ENCODE assay signal across 7 mouse cellular contexts in the genomic region with DNA sequence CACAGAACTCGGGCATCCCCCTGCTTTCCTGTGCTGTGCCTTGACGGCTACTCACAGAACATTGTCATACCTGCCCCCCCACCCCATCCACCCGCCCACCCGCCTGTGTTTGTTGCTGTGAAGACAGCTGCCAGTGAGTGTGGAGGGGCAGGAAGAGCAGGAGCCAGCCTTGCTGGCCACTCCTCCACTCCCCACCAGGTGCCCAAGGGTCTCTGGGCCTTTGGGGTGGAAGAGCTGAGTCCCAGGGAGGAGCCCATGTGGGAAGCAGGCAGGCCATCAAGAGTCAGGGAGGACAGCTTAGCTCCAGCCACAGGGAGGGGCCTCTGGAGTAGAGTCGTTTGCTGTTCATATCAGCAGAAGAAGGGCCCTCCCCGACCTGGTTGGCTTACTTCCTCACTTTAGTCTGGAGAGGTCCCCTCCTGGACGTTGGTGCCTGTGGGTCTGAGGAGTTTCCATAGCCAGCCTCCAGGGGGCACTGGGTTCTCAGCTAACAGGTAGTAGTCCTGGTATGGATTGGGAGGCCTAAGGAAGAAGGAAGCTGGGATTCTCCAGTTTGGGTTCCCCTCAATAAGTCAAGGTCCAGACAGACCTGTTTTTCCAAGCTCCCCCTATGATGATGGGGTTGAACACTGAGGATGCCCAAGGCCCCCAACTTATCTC. TPM values are rescaled to one million over a fixed set of nuclear protein-coding genes. Genes with fewer than 3 reads are reported as not detected.
DNase-seq lines count a peak whose midpoint lies in the region; ATAC-seq and TF ChIP-seq lines count a peak whose summit lies in the region.

No protein-coding gene starts in this region.

- no peaks in the 10 kb centered on the region for H3K27me3 ChIP-seq in forebrain, embryonic 13.5 days

- H3K9me3 ChIP-seq in forebrain, embryonic 13.5 days (replicated peaks), result no peaks in the 10 kb centered on the region

- no peaks in the 10 kb centered on the region for H3K4me1 ChIP-seq in bone marrow, adult 2 months (ENCODE audit: control insufficient read depth, insufficient read depth, low read length)
- H3K4me1 ChIP-seq in forebrain, embryonic 13.5 days, result no peaks in the 10 kb centered on the region

- peak; percentile 45; the same call in 1 of the 2 replicates for ATAC-seq in forebrain, embryonic 13.5 days

- peaks cover 35% of the 10 kb centered on the region for H3K36me3 ChIP-seq in forebrain, embryonic 13.5 days (ENCODE audit: poor library complexity, severe bottlenecking)

- 45% methylated on average over 7 of the region's 7 CpGs for WGBS in bone marrow, adult 2 months
- 50% methylated on average over 7 of the region's 7 CpGs for WGBS in forebrain, embryonic 13.5 days

- peak; percentile 62 for DNase-seq in Muller cell, postnatal 12 days (ENCODE audit: inconsistent ontology term)
- DNase-seq in heart, postnatal 14 days, result peak; percentile 80 to 82
- peak in 1 of 2 experiments; percentile 74 for DNase-seq in layer of hippocampus, adult 2 months (ENCODE audit: low spot score in 2 of 2)
- DNase-seq in lung, postnatal 36 days, result peak; percentile 76
- DNase-seq in right cerebral cortex, postnatal 4 days, result peak; percentile 74

- H3K27ac ChIP-seq in bone marrow, adult 2 months (ENCODE audit: control insufficient read depth, insufficient read depth, low read depth, low read length, poor library complexity), result no peak overlapping the region
- H3K27ac ChIP-seq in forebrain, embryonic 13.5 days, result no peak overlapping the region
- H3K27ac ChIP-seq in layer of hippocampus, adult 2 months, result no peak overlapping the region

- no peak for TF ChIP-seq POLR2A in bone marrow, adult 2 months (IDR thresholded peaks at IDR 0.05; ENCODE audit: borderline replicate concordance, control insufficient read depth, low read depth, low read length)

- H3K9ac ChIP-seq in forebrain, embryonic 13.5 days, result no peak overlapping the region

- no peak overlapping the region for H3K4me3 ChIP-seq in bone marrow, adult 2 months (replicated peaks; ENCODE audit: control insufficient read depth, low read depth, low read length)
- H3K4me3 ChIP-seq in forebrain, embryonic 13.5 days, result no peak overlapping the region
- no peak overlapping the region for H3K4me3 ChIP-seq in layer of hippocampus, adult 2 months

- H3K4me2 ChIP-seq in forebrain, embryonic 13.5 days, result no peak overlapping the region

- TF ChIP-seq CTCF in bone marrow, adult 2 months (IDR thresholded peaks at IDR 0.05; ENCODE audit: control insufficient read depth, insufficient read depth, low read length), result 0 out of 2 replicates have a peak, but pooled peaks have one; percentile 15
- TF ChIP-seq CTCF in layer of hippocampus, adult 2 months (conservative IDR thresholded peaks at IDR 0.05), result peak; percentile 81

- intact Hi-C loops in heart, postnatal 14 days (cut with DNase I), result loop anchor here (2.0 kb wide), 1 partner anchor 107 kb away; no protein-coding TSS in a partner anchor

RNA-seq across cellular contexts. Expression of a gene that starts 16.9 kb away (rescaled TPM):
- 5.9 and 7.6 TPM in 2 replicates for polyA plus RNA-seq in bone marrow, adult 2 months (2011; ENCODE audit: insufficient read depth, insufficient read length, low replicate concordance, missing spikeins)
- 15.3 and 21.0 TPM in 2 replicates for polyA plus RNA-seq in forebrain, embryonic 13.5 days (2015; fragmentation: Nextera tagmentation; extraction: Ambion mirVana)
- total RNA-seq in heart, postnatal 14 days (2021), result 10 to 100 TPM; 11.5 to 11.8 TPM
- total RNA-seq in layer of hippocampus, adult 2 months (2021), result 100 to 1,000 TPM; 154 to 156 TPM

RNA-seq across cellular contexts. Expression of a gene that starts 38.9 kb away (rescaled TPM):
- 0.83 and 16.4 TPM in 2 replicates for polyA plus RNA-seq in bone marrow, adult 2 months (2011; ENCODE audit: insufficient read depth, insufficient read length, low replicate concordance, missing spikeins)
- polyA plus RNA-seq in forebrain, embryonic 13.5 days (2015; fragmentation: Nextera tagmentation; extraction: Ambion mirVana), result 8.5 and 12.2 TPM in 2 replicates
- total RNA-seq in heart, postnatal 14 days (2021), result 100 to 1,000 TPM; 112 to 127 TPM
- 10 to 100 TPM in 1 of 2 experiments, 1 to 10 TPM in 1; 8.1 to 10.8 TPM for total RNA-seq in layer of hippocampus, adult 2 months (2021)

RNA-seq across cellular contexts. Expression of a gene that starts 56.7 kb away (rescaled TPM):
- polyA plus RNA-seq in bone marrow, adult 2 months (2011; ENCODE audit: insufficient read depth, insufficient read length, low replicate concordance, missing spikeins), result 58.4 and 111 TPM in 2 replicates
- polyA plus RNA-seq in forebrain, embryonic 13.5 days (2015; fragmentation: Nextera tagmentation; extraction: Ambion mirVana), result 17.1 and 23.7 TPM in 2 replicates
- 1 to 10 TPM; 4.5 to 6.0 TPM for total RNA-seq in heart, postnatal 14 days (2021)
- 10 to 100 TPM; 19.9 to 22.3 TPM for total RNA-seq in layer of hippocampus, adult 2 months (2021)

Comparison
In these comparisons a context has a peak if more than half of its experiments do, and no peak if none do; other contexts are left out.
1. RNA of a gene that starts 16.9 kb away (total RNA-seq): 154 to 156 TPM in layer of hippocampus, adult 2 months; 11.5 to 11.8 TPM in heart, postnatal 14 days; every median in the first group is over 10 times any median in the second.
2. RNA of a gene that starts 38.9 kb away (total RNA-seq): 112 to 127 TPM in heart, postnatal 14 days; 8.1 to 10.8 TPM in layer of hippocampus, adult 2 months; every median in the first group is over 4 times any median in the second.